Mouse (Mus musculus): ENCODE measurements at regions not wholly inside any gene's neighbourhood (a gene's known extent, or its start where the extent isn't known, plus 50 kb on each side); places are given as distances from the start of the nearest gene placed in this dataset.

DNA sequence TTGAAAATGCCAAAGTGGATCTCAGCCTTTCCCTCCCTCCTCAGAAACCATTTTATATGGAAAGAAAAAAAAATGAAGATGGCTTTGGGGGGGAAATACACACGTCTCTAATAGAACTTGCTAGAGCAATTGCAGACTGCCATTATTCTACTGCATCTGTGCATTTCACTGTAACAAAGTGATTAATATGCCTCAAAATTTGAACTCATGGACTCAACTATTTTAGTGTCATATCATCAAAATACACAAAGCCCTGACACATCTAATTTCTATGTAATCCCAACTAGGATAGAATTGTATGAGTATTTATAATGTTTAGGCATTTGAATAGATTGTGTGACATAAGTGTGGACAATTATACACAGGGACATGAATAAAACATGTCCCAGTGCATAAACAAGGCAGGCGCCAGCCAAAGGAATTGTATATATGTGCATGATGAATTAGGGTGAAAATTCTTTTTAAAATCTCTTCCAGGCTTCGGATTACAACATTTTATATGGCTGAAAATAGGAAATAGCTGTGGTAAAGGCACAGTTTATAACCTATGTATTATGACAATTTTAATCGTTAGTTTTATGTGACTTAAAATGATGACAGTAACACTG lies 115.4 kb upstream of the Fam92a start (continued):
- no peak for TF ChIP-seq MAFK (IDR thresholded peaks at IDR 0.05; ENCODE audit: insufficient replicate concordance, low read length)
- no peak for TF ChIP-seq IRF4 (IDR thresholded peaks at IDR 0.05; ENCODE audit: low read depth, low read length)
- TF ChIP-seq TCF12 (IDR thresholded peaks at IDR 0.05; ENCODE audit: low read depth, low read length): no peak

DNA sequence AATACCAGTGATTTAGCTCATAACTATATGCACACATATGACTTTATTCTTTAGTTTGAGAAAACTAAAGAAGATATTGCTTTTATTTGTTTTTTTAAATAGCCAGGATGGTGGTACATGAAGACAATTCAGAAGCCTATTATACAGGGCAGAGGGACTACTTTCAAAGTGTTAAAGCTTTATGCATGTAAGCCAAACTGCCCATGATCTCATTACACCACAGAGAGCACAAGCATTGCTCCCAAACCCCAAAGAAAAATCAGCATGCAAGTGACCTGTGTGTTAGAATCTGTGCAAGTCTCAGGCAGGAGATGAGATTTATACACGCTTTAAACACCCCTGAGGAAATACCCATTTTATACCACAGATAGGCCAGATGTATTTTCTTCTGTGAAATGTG lies 114.6 kb upstream of the Fam92a start:
- Histone ChIP-seq H3K9ac (ENCODE audit: insufficient read depth, low read depth) (no peak overlapping the region), H3K4me2 (ENCODE audit: insufficient read depth, low read depth, poor library complexity, severe bottlenecking) (no peak overlapping the region), H3K27me3 (replicated peaks) (no peaks in the 10 kb centered on the region), H3K79me2 (replicated peaks; ENCODE audit: control insufficient read depth, extremely low read depth, insufficient read depth, poor library complexity, severe bottlenecking) (no peaks in the 10 kb centered on the region), H3K9me3 (replicated peaks; ENCODE audit: low read length) (no peaks in the 10 kb centered on the region), H3K27ac (ENCODE audit: insufficient read depth, low read depth) (no peak overlapping the region), H3K4me3 (replicated peaks in 1 of 3; ENCODE audit: low read depth in 2 of 3, low read length in 2 of 3, poor library complexity in 1 of 3) (no peak overlapping the region), H3K36me3 (replicated peaks in 1 of 2; ENCODE audit: control insufficient read depth in 1 of 2, insufficient read depth in 1 of 2, low read length in 1 of 2) (no peaks in the 10 kb centered on the region), H3K4me1 (ENCODE audit: control insufficient read depth in 1 of 2, insufficient read depth in 2 of 2) (no peaks in the 10 kb centered on the region)
- DNase-seq (ENCODE audit: extremely low read depth): no peak
- TF ChIP-seq CTCF (conservative IDR thresholded peaks at IDR 0.05 in 1 of 2, IDR thresholded peaks at IDR 0.05 in 1 of 2; ENCODE audit: low read depth in 2 of 2, low read length in 2 of 2) (no peak), KAT2A (IDR thresholded peaks at IDR 0.05; ENCODE audit: insufficient replicate concordance, low read length) (no peak), MEF2A (IDR thresholded peaks at IDR 0.05; ENCODE audit: borderline replicate concordance, low read depth, low read length) (no peak), CHD1 (IDR thresholded peaks at IDR 0.05; ENCODE audit: low read depth, low read length) (no peak), ZMIZ1 (IDR thresholded peaks at IDR 0.05; ENCODE audit: low read depth, low read length) (no peak), MAZ (IDR thresholded peaks at IDR 0.05; ENCODE audit: low read depth, low read length) (no peak), ELF1 (IDR thresholded peaks at IDR 0.05; ENCODE audit: low read depth, low read length) (no peak)
- in situ Hi-C loops (cut with MboI; ENCODE audit: low pct_ligation_motif_present, low pct_unique_long_range_greater_than_20kb, low sequenced_read_pairs) (no loop called here), dilution Hi-C loops (cut with MboI; ENCODE audit: extremely low pct_ligation_motif_present, extremely low pct_unique_long_range_greater_than_20kb, low sequenced_read_pairs) (no loop called here)

DNA sequence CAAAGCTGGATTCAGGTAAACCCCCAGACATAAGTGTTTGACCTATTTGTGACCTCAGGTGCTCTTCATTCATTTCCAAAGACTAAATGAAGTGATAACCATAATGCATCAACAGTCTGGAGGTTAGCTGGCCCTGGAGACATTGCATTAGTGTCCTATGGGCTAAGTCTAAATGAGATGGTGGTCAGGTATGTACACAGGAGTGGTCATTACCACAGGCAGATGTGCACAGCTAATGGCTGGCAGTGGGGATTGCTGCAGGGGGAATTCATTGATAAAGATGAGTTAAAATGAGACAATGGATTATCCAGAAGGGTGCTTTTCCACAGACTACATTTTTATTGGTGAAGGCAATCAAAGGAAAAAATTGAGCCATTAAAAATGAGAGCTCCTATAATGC lies 114.2 kb upstream of the Fam92a start:
- no peaks in the 10 kb centered on the region for H3K4me1 ChIP-seq (ENCODE audit: control insufficient read depth in 1 of 2, insufficient read depth in 2 of 2)
- dilution Hi-C loops (cut with MboI; ENCODE audit: extremely low pct_ligation_motif_present, extremely low pct_unique_long_range_greater_than_20kb, low sequenced_read_pairs) (no loop called here), in situ Hi-C loops (cut with MboI; ENCODE audit: low pct_ligation_motif_present, low pct_unique_long_range_greater_than_20kb, low sequenced_read_pairs) (no loop called here)
- no peak for DNase-seq (ENCODE audit: extremely low read depth)
- H3K27me3 ChIP-seq (replicated peaks): no peaks in the 10 kb centered on the region
- no peak overlapping the region for H3K4me3 ChIP-seq (replicated peaks in 1 of 3; ENCODE audit: low read depth in 2 of 3, low read length in 2 of 3, poor library complexity in 1 of 3)
- TF ChIP-seq CHD2 (IDR thresholded peaks at IDR 0.05; ENCODE audit: low read length) (no peak), NRF1 (IDR thresholded peaks at IDR 0.05; ENCODE audit: low read depth, low read length) (no peak), GABPA (IDR thresholded peaks at IDR 0.05; ENCODE audit: insufficient replicate concordance, low read depth, low read length) (no peak), TBP (conservative IDR thresholded peaks at IDR 0.05; ENCODE audit: low read depth, low read length) (no peak), ZNF384 (IDR thresholded peaks at IDR 0.05; ENCODE audit: low read depth, low read length) (no peak), EP300 (IDR thresholded peaks at IDR 0.05; ENCODE audit: low read length) (no peak), ELF1 (IDR thresholded peaks at IDR 0.05; ENCODE audit: low read depth, low read length) (no peak), CHD1 (IDR thresholded peaks at IDR 0.05; ENCODE audit: low read depth, low read length) (no peak), E2F4 (IDR thresholded peaks at IDR 0.05; ENCODE audit: insufficient replicate concordance, low read depth, low read length) (no peak), POLR2AphosphoS2 (IDR thresholded peaks at IDR 0.05; ENCODE audit: low read depth, low read length) (no peak), IRF4 (IDR thresholded peaks at IDR 0.05; ENCODE audit: low read depth, low read length) (no peak), USF1 (IDR thresholded peaks at IDR 0.05; ENCODE audit: low read depth, low read length) (no peak), RCOR1 (conservative IDR thresholded peaks at IDR 0.05; ENCODE audit: low read depth, low read length) (no peak), MAFK (IDR thresholded peaks at IDR 0.05; ENCODE audit: insufficient replicate concordance, low read length) (no peak), MAZ (IDR thresholded peaks at IDR 0.05; ENCODE audit: low read depth, low read length) (no peak), ETS1 (conservative IDR thresholded peaks at IDR 0.05; ENCODE audit: low read depth, low read length) (no peak), SIN3A (IDR thresholded peaks at IDR 0.05; ENCODE audit: low read length) (no peak), PAX5 (IDR thresholded peaks at IDR 0.05; ENCODE audit: low read length) (no peak), MYC (IDR thresholded peaks at IDR 0.05; ENCODE audit: low read depth, low read length) (no peak), JUN (IDR thresholded peaks at IDR 0.05; ENCODE audit: insufficient read depth, low read depth, low read length) (no peak)
- H3K9ac ChIP-seq (ENCODE audit: insufficient read depth, low read depth): no peak overlapping the region
- no peak overlapping the region for H3K4me2 ChIP-seq (ENCODE audit: insufficient read depth, low read depth, poor library complexity, severe bottlenecking)
- H3K27ac ChIP-seq (ENCODE audit: insufficient read depth, low read depth): no peak overlapping the region
- H3K79me2 ChIP-seq (replicated peaks; ENCODE audit: control insufficient read depth, extremely low read depth, insufficient read depth, poor library complexity, severe bottlenecking): no peaks in the 10 kb centered on the region
- H3K36me3 ChIP-seq (replicated peaks in 1 of 2; ENCODE audit: control insufficient read depth in 1 of 2, insufficient read depth in 1 of 2, low read length in 1 of 2): no peaks in the 10 kb centered on the region
- no peaks in the 10 kb centered on the region for H3K9me3 ChIP-seq (replicated peaks; ENCODE audit: low read length)
